Mouse (Mus musculus): ENCODE data around the gene Vmn2r1.

The Vmn2r1 gene

GRCm38 (mm10) chr3:64081247-64081646, at the start of gene Vmn2r1:
Gene Vmn2r1, plus strand, starts transcription at chr3:64081547.
- DNase-seq (ENCODE audit: inconsistent ontology term) = no peak

- DNase-seq (ENCODE audit: inconsistent ontology term) = no peak
These were observed 43.1 kb upstream of the Vmn2r1 start for GRCm38 (mm10) chr3:64038136-64038841.

- DNase-seq (ENCODE audit: inconsistent ontology term) = peak; percentile 87
These were observed 41.2 kb upstream of the Vmn2r1 start for GRCm38 (mm10) chr3:64039818-64040784.

- DNase-seq (ENCODE audit: inconsistent ontology term) = no peak
These were observed 31.4 kb downstream of the Vmn2r1 start for GRCm38 (mm10) chr3:64112707-64113106.

- DNase-seq (ENCODE audit: inconsistent ontology term) = no peak
These were observed 32.2 kb downstream of the Vmn2r1 start for GRCm38 (mm10) chr3:64113352-64114046.

- no peak for DNase-seq (ENCODE audit: inconsistent ontology term)
These were observed 60.6 kb downstream of the Vmn2r1 start, which contains the start of gene Vmn2r2 for GRCm38 (mm10) chr3:64141878-64142508. Gene Vmn2r2, minus strand, starts transcription at chr3:64141928.

Data from Muller cell, postnatal 12 days (primary cell).